Comparison of ENCODE assay signal across 13 mouse cellular contexts in the genomic region with DNA sequence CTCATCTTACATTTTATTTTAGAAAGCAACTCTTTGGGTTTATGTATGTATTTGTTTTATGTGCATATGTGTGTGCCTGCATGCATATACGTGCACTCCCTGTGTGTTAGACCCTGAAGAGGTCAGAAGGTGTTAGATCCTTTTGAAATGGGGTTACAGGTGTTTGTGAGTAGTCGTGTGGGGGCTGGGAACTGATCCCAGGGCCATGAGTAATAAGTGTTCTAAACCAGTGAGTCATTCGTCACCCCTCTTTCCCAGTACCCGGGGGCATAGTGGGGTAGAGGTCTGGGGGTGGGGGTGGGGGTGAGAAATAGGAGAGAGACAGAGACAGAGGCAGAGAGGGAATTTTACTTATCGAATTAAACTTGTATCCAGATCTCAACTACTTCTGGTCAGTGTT.
DNase-seq lines count a peak whose midpoint lies in the region; ATAC-seq and TF ChIP-seq lines count a peak whose summit lies in the region.
"Had no signal": no experiment of that assay in that cellular context is flagged by ENCODE, and none has a peak within 500 bp of the region (broad histone marks: within the 10 kb centered on the region; RNA-seq: fewer than 3 reads in every experiment).

No protein-coding gene starts in this region.

- no peaks in the 10 kb centered on the region for H3K27me3 ChIP-seq in megakaryocyte, embryonic 14.5 days (replicated peaks)
- no peaks in the 10 kb centered on the region for H3K27me3 ChIP-seq in liver, embryonic 16.5 days (ENCODE audit: control insufficient read depth, insufficient read depth, low read depth, low read length)
- H3K27me3 ChIP-seq: lung, embryonic 15.5 days; Patski had no signal

- no peak for TF ChIP-seq POLR2A in bone marrow, adult 2 months (IDR thresholded peaks at IDR 0.05; ENCODE audit: borderline replicate concordance, control insufficient read depth, low read depth, low read length)

- TF ChIP-seq CTCF in bone marrow, adult 2 months (IDR thresholded peaks at IDR 0.05; ENCODE audit: control insufficient read depth, insufficient read depth, low read length): no peak

- H3K36me3 ChIP-seq in megakaryocyte, embryonic 14.5 days (replicated peaks; ENCODE audit: low read length): peaks cover 5% of the 10 kb centered on the region
- H3K36me3 ChIP-seq in liver, embryonic 16.5 days (ENCODE audit: control insufficient read depth, insufficient read depth): no peaks in the 10 kb centered on the region
- H3K36me3 ChIP-seq: lung, embryonic 15.5 days had no signal

- H3K9me3 ChIP-seq in megakaryocyte, embryonic 14.5 days: peaks cover 3% of the 10 kb centered on the region; the same call in 1 of the 2 replicates
- no peaks in the 10 kb centered on the region for H3K9me3 ChIP-seq in liver, embryonic 16.5 days (replicated peaks; ENCODE audit: control insufficient read depth, low read length)
- H3K9me3 ChIP-seq: lung, embryonic 15.5 days had no signal

- peak overlapping the region; percentile 87; the same call in 1 of the 2 replicates for H3K27ac ChIP-seq in bone marrow, adult 2 months (ENCODE audit: control insufficient read depth, insufficient read depth, low read depth, low read length, poor library complexity)
- H3K27ac ChIP-seq in liver, embryonic 16.5 days (ENCODE audit: low read length): peak overlapping the region; percentile 65
- H3K27ac ChIP-seq: layer of hippocampus, adult 2 months had no signal

- peak; percentile 53 for DNase-seq in thymus, postnatal 4 days
- no peak for DNase-seq in right cerebral cortex, postnatal 25 days
- no peak for DNase-seq in T-cell, adult 2 months (ENCODE audit: low spot score)
- DNase-seq: cerebellum, postnatal 14 days; gastrocnemius, postnatal 14 days had no signal

- no peak for ATAC-seq in megakaryocyte, adult 5-6 weeks (ENCODE audit: poor library complexity, severe bottlenecking)
- ATAC-seq in liver, embryonic 16.5 days (ENCODE audit: low read depth): no peak
- ATAC-seq: hindbrain, embryonic 16.5 days; Patski had no signal

- peaks cover 63% of the 10 kb centered on the region for H3K4me1 ChIP-seq in megakaryocyte, embryonic 14.5 days
- H3K4me1 ChIP-seq in bone marrow, adult 2 months (ENCODE audit: control insufficient read depth, insufficient read depth, low read length): peaks cover 14% of the 10 kb centered on the region
- H3K4me1 ChIP-seq in liver, embryonic 16.5 days (ENCODE audit: control insufficient read depth, low read depth, low read length): peaks cover 16% of the 10 kb centered on the region

- WGBS in bone marrow, adult 2 months: 7% methylated on average over 5 of the region's 5 CpGs
- 31% methylated on average over 5 of the region's 5 CpGs for WGBS in liver, embryonic 16.5 days (ENCODE audit: insufficient replicate concordance)

- H3K9ac ChIP-seq in liver, embryonic 16.5 days (ENCODE audit: low read depth, low read length): no peak overlapping the region
- H3K9ac ChIP-seq: lung, embryonic 15.5 days had no signal

- H3K4me3 ChIP-seq in megakaryocyte, embryonic 14.5 days (replicated peaks): peak overlapping the region; percentile 62
- no peak overlapping the region for H3K4me3 ChIP-seq in bone marrow, adult 2 months (replicated peaks; ENCODE audit: control insufficient read depth, low read depth, low read length)
- H3K4me3 ChIP-seq in liver, embryonic 16.5 days (ENCODE audit: low read depth, low read length): no peak overlapping the region
- H3K4me3 ChIP-seq: layer of hippocampus, adult 2 months; lung, embryonic 15.5 days had no signal

- peak overlapping the region; percentile 5; the same call in 1 of the 2 replicates for H3K4me2 ChIP-seq in liver, embryonic 16.5 days (ENCODE audit: low read depth, low read length)
- H3K4me2 ChIP-seq: lung, embryonic 15.5 days had no signal
